Mouse (Mus musculus) heart, postnatal 0 days (tissue): ENCODE measurements around the gene Gpatch2. TPM values are rescaled to one million over a fixed set of nuclear protein-coding genes. Genes with fewer than 3 reads are reported as not detected.

Source experiments
- ATAC-seq: fragments of 200-750 bp; cut with Nextera tagmentation; 2 replicates; pipeline ENCODE4 v1.8.0; 2017; ENCODE audit warnings: low read depth, moderate number of reproducible peaks, moderate library complexity; ENCODE audit not compliant: insufficient read depth
- DNase-seq: peaks from one replicate; pipeline ENCODE4 v3.0.0-alpha.2; 2016; ENCODE audit warnings: low spot score
- H3K27ac ChIP-seq: fragments of 300-500 bp; sonication (generic); 2 replicates; pipeline ENCODE4 v1.5.1; 2014; ENCODE audit warnings: low read depth, mild to moderate bottlenecking
- H3K27me3 ChIP-seq: fragments of 300-500 bp; sonication (generic); 2 replicates; pipeline ENCODE4 v1.6.1; 2014; ENCODE audit warnings: low read length, mixed read lengths; ENCODE audit not compliant: control insufficient read depth, insufficient read depth
- H3K36me3 ChIP-seq: fragments of 300-500 bp; sonication (generic); replicated peaks from 2 replicates; pipeline ENCODE4 v1.6.1; 2014; ENCODE audit warnings: low read length, mixed read lengths; ENCODE audit not compliant: control insufficient read depth, insufficient read depth
- H3K4me1 ChIP-seq: fragments of 300-500 bp; sonication (generic); 2 replicates; pipeline ENCODE4 v1.6.1; 2014; ENCODE audit warnings: antibody characterized with exemption; ENCODE audit not compliant: control insufficient read depth, insufficient read depth
- H3K4me2 ChIP-seq: fragments of 300-500 bp; sonication (generic); 2 replicates; pipeline ENCODE4 v1.6.1; 2014; ENCODE audit warnings: low read depth, mild to moderate bottlenecking, low read length, moderate library complexity
- H3K4me3 ChIP-seq: fragments of 300-500 bp; sonication (generic); 2 replicates; pipeline ENCODE4 v1.5.1; 2014; ENCODE audit warnings: low read depth, low read length
- H3K9ac ChIP-seq: fragments of 300-500 bp; sonication (generic); replicated peaks from 2 replicates; pipeline ENCODE4 v1.6.1; 2014; ENCODE audit warnings: low read depth, low read length, mixed read lengths
- H3K9me3 ChIP-seq: fragments of 300-500 bp; sonication (generic); replicated peaks from 2 replicates; pipeline ENCODE4 v1.6.1; 2016; ENCODE audit warnings: low read length; ENCODE audit not compliant: control insufficient read depth
- CTCF ChIP-seq: IDR thresholded peaks from 2 replicates; pipeline ENCODE4 v1.5.1; 2016; ENCODE audit warnings: antibody characterized with exemption, control low read depth, low read depth
- EP300 ChIP-seq: IDR thresholded peaks from 2 replicates; pipeline ENCODE4 v1.6.1; 2016; ENCODE audit warnings: antibody characterized with exemption, low read depth
- WGBS: fragments of 180-500 bp; shearing (Covaris S2); extraction: QIAGEN DNeasy Blood & Tissue Kit; methylation state at CpG from one replicate; pipeline ENCODE4 v1.1.7; 2014; 5-methylcytosine and 5-hydroxymethylcytosine counted together
- polyA plus RNA-seq: library from polyadenylated mRNA; unstranded; fragments of >200 nt; fragmentation: Nextera tagmentation; extraction: Ambion mirVana; gene quantifications from 2 replicates; pipeline ENCODE4 v1.2.1, GENCODE M21; 2015
- total RNA-seq: library from RNA; depleted of rRNA; stranded (reverse); fragments of >200 nt; gene quantifications from 2 replicates; pipeline ENCODE4 v1.2.3, GENCODE M21; 2014; ENCODE audit warnings: low replicate concordance

The Gpatch2 gene
- total and polyA plus RNA-seq, 2 experiments from 2014 or later: 7.4 to 9.2 TPM

GRCm38 (mm10) chr1:187226328-187227025, 11.2 kb downstream of the Gpatch2 start:
- 29% methylated on average over 11 of the region's 11 CpGs for WGBS
- Histone ChIP-seq H3K36me3 (0 out of 2 replicates have a peak, but pooled peaks cover 6% of the 10 kb centered on the region), H3K4me2 (peak overlapping the region; percentile 11; the same call in 1 of the 2 replicates), H3K9me3 (no peaks in the 10 kb centered on the region), H3K27me3 (no peaks in the 10 kb centered on the region), H3K4me1 (peaks cover 8% of the 10 kb centered on the region), H3K9ac (no peak overlapping the region), H3K27ac (peak overlapping the region; percentile 52), H3K4me3 (no peak overlapping the region)
- ATAC-seq: 0 out of 2 replicates have a peak, but pooled peaks have one; percentile 41
- DNase-seq: peak; percentile 16
- TF ChIP-seq EP300: no peak
- no peak for TF ChIP-seq CTCF

GRCm38 (mm10) chr1:187228414-187229146, 13.3 kb downstream of the Gpatch2 start:
- Histone ChIP-seq H3K27ac (no peak overlapping the region), H3K4me3 (no peak overlapping the region), H3K27me3 (no peaks in the 10 kb centered on the region), H3K4me1 (peaks cover 8% of the 10 kb centered on the region), H3K4me2 (no peak overlapping the region), H3K9ac (no peak overlapping the region), H3K9me3 (no peaks in the 10 kb centered on the region), H3K36me3 (peaks cover 17% of the 10 kb centered on the region)
- 73% methylated on average over 13 of the region's 13 CpGs for WGBS
- TF ChIP-seq EP300 (no peak), CTCF (no peak)
- no peak for DNase-seq
- ATAC-seq: no peak

- Histone ChIP-seq H3K27ac (no peak overlapping the region), H3K9me3 (no peaks in the 10 kb centered on the region), H3K4me3 (no peak overlapping the region), H3K27me3 (no peaks in the 10 kb centered on the region), H3K4me1 (peaks cover 8% of the 10 kb centered on the region), H3K9ac (no peak overlapping the region), H3K36me3 (peaks cover 22% of the 10 kb centered on the region), H3K4me2 (no peak overlapping the region)
- ATAC-seq (no peak), DNase-seq (no peak)
- TF ChIP-seq CTCF (no peak), EP300 (no peak)
- 92% methylated on average over 5 of the region's 5 CpGs for WGBS
Observed at GRCm38 (mm10) chr1:187230255-187230654, 14.9 kb downstream of the Gpatch2 start.

- DNase-seq: no peak
- Histone ChIP-seq H3K9ac (no peak overlapping the region), H3K36me3 (peaks cover 23% of the 10 kb centered on the region), H3K4me3 (no peak overlapping the region), H3K9me3 (no peaks in the 10 kb centered on the region), H3K4me2 (no peak overlapping the region), H3K27ac (no peak overlapping the region), H3K4me1 (peaks cover 5% of the 10 kb centered on the region; the same call in 1 of the 2 replicates), H3K27me3 (no peaks in the 10 kb centered on the region)
- ATAC-seq: no peak
- TF ChIP-seq EP300 (no peak), CTCF (no peak)
- WGBS: 90% methylated on average over 14 of the region's 14 CpGs
Observed at GRCm38 (mm10) chr1:187232196-187232955, 17.1 kb downstream of the Gpatch2 start.

GRCm38 (mm10) chr1:187232996-187233615, 17.8 kb downstream of the Gpatch2 start:
- H3K27me3 ChIP-seq: no peaks in the 10 kb centered on the region
- no peak for ATAC-seq
- H3K9ac ChIP-seq: no peak overlapping the region
- no peaks in the 10 kb centered on the region for H3K9me3 ChIP-seq
- H3K27ac ChIP-seq: no peak overlapping the region
- H3K4me3 ChIP-seq: no peak overlapping the region
- peaks cover 5% of the 10 kb centered on the region; the same call in 1 of the 2 replicates for H3K4me1 ChIP-seq
- TF ChIP-seq EP300: no peak
- no peak for TF ChIP-seq CTCF
- DNase-seq: no peak
- H3K36me3 ChIP-seq: peaks cover 23% of the 10 kb centered on the region
- no peak overlapping the region for H3K4me2 ChIP-seq
- 70% methylated on average over 7 of the region's 7 CpGs for WGBS
